Mouse (Mus musculus) neural tube, embryonic 14.5 days (tissue): ENCODE measurements around the gene E130114P18Rik. TPM values are rescaled to one million over a fixed set of nuclear protein-coding genes. Genes with fewer than 3 reads are reported as not detected.

Experiments used
- ATAC-seq: fragments of 200-750 bp; cut with Nextera tagmentation; 2 replicates; pipeline ENCODE4 v1.8.0; 2017; ENCODE audit warnings: low read depth, mild to moderate bottlenecking, moderate TSS enrichment, moderate library complexity
- H3K27ac ChIP-seq: fragments of 300-500 bp; sonication (generic); 2 replicates; pipeline ENCODE4 v1.5.1; 2014; ENCODE audit warnings: low read depth, mild to moderate bottlenecking, control low read depth, low read length, moderate library complexity, mixed read lengths
- H3K27me3 ChIP-seq: fragments of 300-500 bp; sonication (generic); 2 replicates; pipeline ENCODE4 v1.6.1; 2014; ENCODE audit warnings: low read length; ENCODE audit not compliant: control insufficient read depth, insufficient read depth
- H3K36me3 ChIP-seq: fragments of 300-500 bp; sonication (generic); 2 replicates; pipeline ENCODE4 v1.6.1; 2014; ENCODE audit warnings: low read length, mixed read lengths; ENCODE audit not compliant: control insufficient read depth, insufficient read depth
- H3K4me1 ChIP-seq: fragments of 300-500 bp; sonication (generic); 2 replicates; pipeline ENCODE4 v1.6.1; 2014; ENCODE audit warnings: low read length; ENCODE audit not compliant: control insufficient read depth, insufficient read depth
- H3K4me2 ChIP-seq: fragments of 300-500 bp; sonication (generic); 2 replicates; pipeline ENCODE4 v1.6.1; 2014; ENCODE audit warnings: mild to moderate bottlenecking, low read depth, low read length, control low read depth
- H3K4me3 ChIP-seq: fragments of 300-500 bp; sonication (generic); 2 replicates; pipeline ENCODE4 v1.5.1; 2014; ENCODE audit warnings: low read depth, low read length, control low read depth, mixed read lengths
- H3K9ac ChIP-seq: fragments of 300-500 bp; sonication (generic); replicated peaks from 2 replicates; pipeline ENCODE4 v1.6.1; 2014; ENCODE audit warnings: low read depth, mild to moderate bottlenecking, control low read depth, low read length, mixed read lengths
- H3K9me3 ChIP-seq: fragments of 300-500 bp; sonication (generic); 2 replicates; pipeline ENCODE4 v1.6.1; 2016; ENCODE audit warnings: low read length; ENCODE audit not compliant: control insufficient read depth
- WGBS: fragments of 180-500 bp; shearing (Covaris S2); extraction: QIAGEN DNeasy Blood & Tissue Kit; methylation state at CpG from one replicate; pipeline ENCODE4 v1.1.7; 2014; 5-methylcytosine and 5-hydroxymethylcytosine counted together
- polyA plus RNA-seq: library from polyadenylated mRNA; unstranded; fragments of >200 nt; fragmentation: Nextera tagmentation; extraction: Ambion mirVana; gene quantifications from 2 replicates; pipeline ENCODE4 v1.2.1, GENCODE M21; 2014

Gene E130114P18Rik
- polyA plus RNA-seq, 1 experiment from 2014 or later = 22.6 TPM

DNA sequence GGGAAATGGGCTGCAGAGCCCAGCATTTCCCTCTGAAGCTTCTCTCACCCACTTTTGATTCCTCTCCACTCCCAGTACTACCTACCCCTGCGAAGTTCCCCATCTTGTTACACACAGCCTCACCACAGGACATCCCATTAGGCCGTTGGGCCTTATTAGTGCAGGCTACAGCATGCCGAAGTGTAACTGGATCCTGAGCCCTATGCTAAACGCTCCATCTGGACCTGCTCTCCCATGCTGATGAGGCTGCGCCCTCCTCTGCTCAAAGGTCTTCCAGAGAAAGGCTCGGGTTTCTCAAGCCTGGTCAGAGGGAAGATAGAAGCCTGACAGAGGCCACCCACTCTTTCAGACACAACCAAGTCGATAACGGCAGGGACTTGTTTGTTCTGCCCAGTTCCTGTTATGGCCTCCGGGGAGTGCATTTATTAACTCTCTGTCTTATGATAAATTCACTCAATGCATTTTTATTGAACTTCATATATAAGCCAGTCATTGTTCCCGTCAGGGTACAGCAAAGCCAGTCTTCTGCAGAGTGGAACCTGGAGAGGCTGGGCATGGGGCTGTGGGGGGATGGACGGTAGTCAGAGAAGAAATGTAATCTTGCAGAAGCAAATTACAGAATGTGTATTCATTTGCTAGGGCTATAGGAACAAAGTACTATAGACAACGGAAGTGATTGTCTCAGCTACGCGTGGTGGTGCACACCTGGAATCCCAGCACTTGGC lies 148.8 kb downstream of the E130114P18Rik start:
- no peak overlapping the region for H3K4me2 ChIP-seq
- H3K9me3 ChIP-seq = no peaks in the 10 kb centered on the region
- no peaks in the 10 kb centered on the region for H3K27me3 ChIP-seq
- WGBS = 35% methylated on average over 14 of the region's 14 CpGs
- H3K4me3 ChIP-seq = no peak overlapping the region
- ATAC-seq = peak; percentile 77
- H3K9ac ChIP-seq = no peak overlapping the region
- no peak overlapping the region for H3K27ac ChIP-seq
- H3K4me1 ChIP-seq = no peaks in the 10 kb centered on the region
- H3K36me3 ChIP-seq = no peaks in the 10 kb centered on the region

GRCm38 (mm10) chr4:97626002-97626720 lies 151.7 kb downstream of the E130114P18Rik start:
- ATAC-seq = no peak; the same call in 1 of the 2 replicates
- H3K9me3 ChIP-seq = no peaks in the 10 kb centered on the region
- no peak overlapping the region for H3K4me2 ChIP-seq
- no peaks in the 10 kb centered on the region for H3K36me3 ChIP-seq
- H3K9ac ChIP-seq = no peak overlapping the region
- H3K4me1 ChIP-seq = no peaks in the 10 kb centered on the region
- no peak overlapping the region for H3K4me3 ChIP-seq
- H3K27me3 ChIP-seq = no peaks in the 10 kb centered on the region
- 37% methylated on average over 16 of the region's 16 CpGs for WGBS
- H3K27ac ChIP-seq = no peak overlapping the region; the same call in 1 of the 2 replicates

DNA sequence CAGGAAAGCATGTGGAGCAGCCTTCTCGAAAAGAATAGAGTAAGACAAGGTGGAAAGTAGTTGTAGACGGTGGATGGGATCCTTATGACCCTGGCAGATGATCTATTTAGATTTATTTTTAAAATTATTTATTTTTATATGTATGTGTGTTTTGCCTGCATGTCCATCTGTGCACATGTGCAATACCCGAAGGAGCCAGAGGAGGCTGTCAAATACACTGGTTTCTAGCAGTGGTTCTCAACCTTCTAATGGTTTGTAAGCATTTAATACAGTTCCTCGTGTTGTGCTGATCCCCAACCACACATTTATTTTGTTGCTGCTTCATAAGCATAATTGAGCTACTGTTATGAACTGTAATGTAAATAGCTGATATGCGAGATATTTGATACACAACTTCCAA lies 154.7 kb downstream of the E130114P18Rik start:
- Histone ChIP-seq H3K36me3 (no peaks in the 10 kb centered on the region), H3K4me2 (no peak overlapping the region), H3K27ac (no peak overlapping the region), H3K4me1 (peaks cover 8% of the 10 kb centered on the region), H3K4me3 (no peak overlapping the region), H3K9ac (no peak overlapping the region), H3K27me3 (no peaks in the 10 kb centered on the region), H3K9me3 (no peaks in the 10 kb centered on the region)
- ATAC-seq = no peak
- WGBS = 82% methylated on average over 5 of the region's 5 CpGs

- Histone ChIP-seq H3K27me3 (no peaks in the 10 kb centered on the region), H3K4me1 (peaks cover 10% of the 10 kb centered on the region), H3K9ac (no peak overlapping the region), H3K36me3 (no peaks in the 10 kb centered on the region), H3K4me3 (no peak overlapping the region), H3K4me2 (no peak overlapping the region), H3K27ac (no peak overlapping the region), H3K9me3 (no peaks in the 10 kb centered on the region)
- 61% methylated on average over 4 of the region's 4 CpGs for WGBS
- ATAC-seq = no peak
These were observed 156.1 kb downstream of the E130114P18Rik start for GRCm38 (mm10) chr4:97621731-97622130.

GRCm38 (mm10) chr4:97620409-97620808 lies 157.5 kb downstream of the E130114P18Rik start:
- H3K9ac ChIP-seq = no peak overlapping the region
- 83% methylated on average over 1 of the region's 1 CpGs for WGBS
- H3K4me1 ChIP-seq = peaks cover 10% of the 10 kb centered on the region
- no peak for ATAC-seq
- H3K4me3 ChIP-seq = no peak overlapping the region
- H3K36me3 ChIP-seq = no peaks in the 10 kb centered on the region
- no peak overlapping the region for H3K4me2 ChIP-seq
- no peak overlapping the region for H3K27ac ChIP-seq
- no peaks in the 10 kb centered on the region for H3K27me3 ChIP-seq
- H3K9me3 ChIP-seq = no peaks in the 10 kb centered on the region

DNA sequence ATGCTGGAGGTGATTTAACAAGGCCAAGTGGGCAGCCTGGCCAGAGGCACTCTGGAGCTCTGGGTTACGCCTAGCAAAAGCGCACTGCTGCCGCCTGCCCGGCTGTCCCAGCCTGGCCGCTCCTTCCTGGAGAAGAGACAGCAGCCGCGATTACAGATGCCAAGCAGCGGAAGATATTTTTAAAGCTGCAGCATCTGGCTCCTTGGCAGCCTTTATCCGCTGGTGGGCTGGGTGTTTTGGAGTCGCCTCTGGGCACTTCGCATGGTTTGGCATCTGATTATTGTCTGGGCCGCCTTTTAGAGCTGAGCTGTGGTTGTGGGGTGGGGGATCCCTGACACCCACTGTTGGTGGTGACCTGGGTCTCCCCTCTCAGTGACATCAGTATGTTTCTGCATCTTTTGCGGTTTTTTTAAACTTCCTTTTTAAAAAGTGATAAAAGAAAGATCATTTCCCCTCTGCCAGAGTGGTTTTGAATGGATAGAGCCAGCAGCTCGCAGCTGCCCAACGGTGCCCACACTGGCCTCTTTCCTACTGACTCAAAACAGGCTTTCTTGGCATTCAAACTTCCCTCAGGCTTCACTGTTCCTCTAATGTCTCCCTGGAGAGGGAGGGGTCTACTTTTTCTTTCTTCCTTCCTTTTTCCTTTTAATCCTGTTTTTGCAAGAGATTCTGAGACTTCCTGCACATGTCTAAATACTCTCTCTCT lies 159.1 kb downstream of the E130114P18Rik start:
- WGBS = 41% methylated on average over 15 of the region's 15 CpGs
- Histone ChIP-seq H3K9me3 (no peaks in the 10 kb centered on the region), H3K4me1 (peaks cover 10% of the 10 kb centered on the region), H3K36me3 (no peaks in the 10 kb centered on the region), H3K27me3 (no peaks in the 10 kb centered on the region), H3K27ac (peak overlapping the region; percentile 55; the same call in 1 of the 2 replicates), H3K4me2 (no peak overlapping the region; the same call in 1 of the 2 replicates), H3K9ac (no peak overlapping the region; the same call in 1 of the 2 replicates), H3K4me3 (no peak overlapping the region; the same call in 1 of the 2 replicates)
- peak; percentile 79 for ATAC-seq

DNA sequence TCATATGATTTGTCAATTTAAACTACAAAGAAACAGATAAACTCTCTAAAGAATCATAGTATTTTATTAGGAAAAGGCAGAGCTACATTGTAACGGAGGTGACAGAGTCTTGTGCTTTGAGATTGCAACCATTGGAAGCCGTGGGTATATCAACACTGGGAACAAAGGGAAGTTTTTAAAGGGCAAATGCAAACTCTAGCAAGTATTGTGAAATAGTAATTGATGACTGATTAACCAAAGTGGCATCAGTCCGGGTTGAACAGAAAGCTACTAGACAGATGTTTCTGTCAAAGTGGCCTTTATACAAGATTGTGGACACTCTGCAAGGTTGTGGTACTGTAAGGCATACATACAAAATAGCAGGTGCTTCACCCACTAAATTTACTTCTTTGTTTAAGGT lies 162.8 kb downstream of the E130114P18Rik start:
- Histone ChIP-seq H3K4me3 (no peak overlapping the region), H3K27me3 (no peaks in the 10 kb centered on the region), H3K4me1 (peaks cover 10% of the 10 kb centered on the region), H3K4me2 (no peak overlapping the region), H3K9ac (no peak overlapping the region), H3K9me3 (no peaks in the 10 kb centered on the region), H3K36me3 (no peaks in the 10 kb centered on the region), H3K27ac (no peak overlapping the region)
- 84% methylated on average over 3 of the region's 3 CpGs for WGBS
- ATAC-seq = no peak

DNA sequence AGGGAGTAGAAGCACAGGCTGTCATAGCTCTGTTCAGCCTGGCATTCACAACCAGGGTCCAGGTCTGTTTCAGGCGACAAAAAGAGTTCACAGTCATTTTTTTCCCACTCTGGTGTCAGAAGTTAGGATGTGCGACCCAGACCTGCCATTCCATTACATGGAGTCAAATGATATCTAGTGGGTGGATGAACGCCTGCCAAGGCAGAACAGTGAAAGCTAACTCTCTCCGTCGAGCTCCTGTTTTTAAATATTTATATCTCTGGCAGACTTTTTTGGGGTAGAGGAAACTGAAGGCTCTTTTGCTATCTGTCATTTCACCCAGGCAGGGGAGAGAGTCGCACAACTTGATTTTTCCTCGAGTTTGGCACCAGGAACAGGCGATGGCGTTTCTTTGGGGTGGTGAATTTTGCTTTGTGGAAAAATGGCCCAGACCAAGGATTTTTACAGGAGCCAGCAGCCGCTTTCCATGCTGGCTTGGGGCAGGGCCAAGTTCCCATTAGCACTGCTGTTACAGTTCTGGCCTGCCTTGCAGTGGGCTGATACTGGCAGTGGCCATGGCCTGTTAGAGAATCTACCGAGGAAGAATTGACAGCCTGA lies 166.5 kb downstream of the E130114P18Rik start:
- H3K9me3 ChIP-seq = no peaks in the 10 kb centered on the region
- no peaks in the 10 kb centered on the region for H3K27me3 ChIP-seq
- no peak overlapping the region for H3K9ac ChIP-seq
- H3K4me2 ChIP-seq = no peak overlapping the region
- H3K36me3 ChIP-seq = no peaks in the 10 kb centered on the region
- ATAC-seq = peak; percentile 65; the same call in 1 of the 2 replicates
- H3K4me3 ChIP-seq = no peak overlapping the region
- 0 out of 2 replicates have a peak, but pooled peaks cover 4% of the 10 kb centered on the region for H3K4me1 ChIP-seq
- peak overlapping the region; percentile 35; the same call in 1 of the 2 replicates for H3K27ac ChIP-seq
- WGBS = 64% methylated on average over 11 of the region's 11 CpGs
